Mouse (Mus musculus): ENCODE results near the gene Arhgap27.

GRCm38 (mm10) chr11:103346236-103346635 is 17.3 kb downstream of the Arhgap27 start:
- TF ChIP-seq TAL1 (IDR thresholded peaks at IDR 0.05; ENCODE audit: low read length), result no peak
- TF ChIP-seq GATA1 (IDR thresholded peaks at IDR 0.05; ENCODE audit: low read length), result no peak

Measured in erythroblast, embryonic 14.5 days (primary cell).